Mouse (Mus musculus) MEL (cell line): ENCODE measurements around the gene Fcrla. TPM values are rescaled to one million over a fixed set of nuclear protein-coding genes. Genes with fewer than 3 reads are reported as not detected.

ENCODE experiments used
- DNase-seq: peaks from one replicate; pipeline ENCODE4 v3.0.0; 2011; ENCODE audit warnings: low read depth, low spot score
- H3K27ac ChIP-seq: 2 replicates; pipeline ENCODE4 v1.5.1; 2012; ENCODE audit warnings: low read depth, mild to moderate bottlenecking, control low read depth, low read length, moderate library complexity; ENCODE audit not compliant: control insufficient read depth
- H3K27me3 ChIP-seq, 2 experiments: fragments of 150-350 bp in 1 of 2; sonication (generic) in 1 of 2; 2 replicates each; pipeline ENCODE4 v1.6.1; 2012; ENCODE audit warnings: low read length in 2 of 2, mild to moderate bottlenecking in 2 of 2, improper control_type of control experiment in 1 of 2, moderate library complexity in 1 of 2; ENCODE audit not compliant: insufficient read depth in 2 of 2, control insufficient read depth in 1 of 2
- H3K36me3 ChIP-seq, 2 experiments: 2 replicates each; pipeline ENCODE4 v1.6.1; 2012 to 2014; ENCODE audit warnings: low read length in 2 of 2, improper control_type of control experiment in 1 of 2, inconsistent platforms in 1 of 2, mild to moderate bottlenecking in 1 of 2; ENCODE audit not compliant: insufficient read depth in 2 of 2, control insufficient read depth in 1 of 2
- H3K4me1 ChIP-seq, 2 experiments: fragments of 150-350 bp in 1 of 2; sonication (generic) in 1 of 2; 2 replicates each; pipeline ENCODE4 v1.6.1; 2012; ENCODE audit warnings: low read length in 2 of 2, improper control_type of control experiment in 1 of 2, mild to moderate bottlenecking in 1 of 2; ENCODE audit not compliant: insufficient read depth in 2 of 2, control insufficient read depth in 1 of 2
- H3K4me3 ChIP-seq, 2 experiments: fragments of 150-350 bp in 1 of 2; sonication (generic) in 1 of 2; 2 replicates each; pipeline ENCODE4 v1.5.1; 2012; ENCODE audit warnings: low read depth in 2 of 2, low read length in 2 of 2, mild to moderate bottlenecking in 2 of 2, moderate library complexity in 2 of 2, control low read depth in 1 of 2, improper control_type of control experiment in 1 of 2; ENCODE audit not compliant: control insufficient read depth in 1 of 2, insufficient read depth in 1 of 2
- H3K79me2 ChIP-seq: 2 replicates; pipeline ENCODE4 v1.6.1; 2012; ENCODE audit warnings: mild to moderate bottlenecking, low read length, moderate library complexity; ENCODE audit not compliant: control insufficient read depth, poor library complexity, insufficient read depth
- H3K9ac ChIP-seq: 2 replicates; pipeline ENCODE4 v1.6.1; 2012; ENCODE audit warnings: low read depth, mild to moderate bottlenecking, control low read depth, low read length, moderate library complexity; ENCODE audit not compliant: control insufficient read depth, poor library complexity, severe bottlenecking
- H3K9me3 ChIP-seq: fragments of 150-350 bp; sonication (generic); replicated peaks from 2 replicates; pipeline ENCODE4 v1.6.1; 2012; ENCODE audit warnings: mild to moderate bottlenecking, low read length, improper control_type of control experiment, moderate library complexity; ENCODE audit not compliant: insufficient read depth
- BHLHE40 ChIP-seq: IDR thresholded peaks from 2 replicates; pipeline ENCODE4 v1.6.1; 2012; ENCODE audit warnings: low read depth, mild to moderate bottlenecking, inconsistent platforms, low read length, improper control_type of control experiment, borderline replicate concordance
- CHD2 ChIP-seq: IDR thresholded peaks from 2 replicates; pipeline ENCODE4 v1.6.1; 2011; ENCODE audit warnings: low read length, improper control_type of control experiment
- CTCF ChIP-seq, 3 experiments: IDR thresholded peaks in 2 of 3; conservative IDR thresholded peaks in 1 of 3; 2 replicates each; pipeline ENCODE4 v1.5.1; 2011 to 2012; ENCODE audit warnings: low read length in 3 of 3, low read depth in 2 of 3, mild to moderate bottlenecking in 2 of 3, improper control_type of control experiment in 1 of 3, inconsistent platforms in 1 of 3, mixed read lengths in 1 of 3, moderate library complexity in 1 of 3; ENCODE audit not compliant: control insufficient read depth in 1 of 3, insufficient read depth in 1 of 3, poor library complexity in 1 of 3, severe bottlenecking in 1 of 3
- ELF1 ChIP-seq: IDR thresholded peaks from 2 replicates; pipeline ENCODE4 v1.6.1; 2014; ENCODE audit warnings: low read depth, mild to moderate bottlenecking, inconsistent platforms, low read length, improper control_type of control experiment, moderate library complexity
- EP300 ChIP-seq, 2 experiments: IDR thresholded peaks; 2 replicates each; pipeline ENCODE4 v1.6.1; 2011; ENCODE audit warnings: improper control_type of control experiment in 2 of 2, low read length in 2 of 2, low read depth in 1 of 2, mild to moderate bottlenecking in 1 of 2
- ETS1 ChIP-seq: IDR thresholded peaks from 2 replicates; pipeline ENCODE4 v1.6.1; 2012; ENCODE audit warnings: low read depth, mild to moderate bottlenecking, inconsistent platforms, low read length, improper control_type of control experiment, moderate library complexity
- GATA1 ChIP-seq: IDR thresholded peaks from 2 replicates; pipeline ENCODE4 v1.6.1; 2011; ENCODE audit warnings: low read depth, low read length, improper control_type of control experiment
- HCFC1 ChIP-seq: IDR thresholded peaks from 2 replicates; pipeline ENCODE4 v1.6.1; 2012; ENCODE audit warnings: low read depth, mild to moderate bottlenecking, inconsistent platforms, low read length, improper control_type of control experiment, moderate library complexity
- JUND ChIP-seq: IDR thresholded peaks from 2 replicates; pipeline ENCODE4 v1.6.1; 2011; ENCODE audit warnings: low read depth, mild to moderate bottlenecking, improper control_type of control experiment, low read length
- KAT2A ChIP-seq: conservative IDR thresholded peaks from 2 replicates; pipeline ENCODE4 v1.6.1; 2012; ENCODE audit warnings: low read depth, low read length, improper control_type of control experiment, inconsistent platforms
- MAFK ChIP-seq: IDR thresholded peaks from 2 replicates; pipeline ENCODE4 v1.6.1; 2011; ENCODE audit warnings: low read depth, mild to moderate bottlenecking, low read length, improper control_type of control experiment, borderline replicate concordance
- MAX ChIP-seq: IDR thresholded peaks from 2 replicates; pipeline ENCODE4 v1.6.1; 2011; ENCODE audit warnings: low read length, improper control_type of control experiment
- MAZ ChIP-seq: IDR thresholded peaks from 2 replicates; pipeline ENCODE4 v1.6.1; 2012; ENCODE audit warnings: low read depth, mild to moderate bottlenecking, inconsistent platforms, low read length, improper control_type of control experiment
- MEF2A ChIP-seq: IDR thresholded peaks from 2 replicates; pipeline ENCODE4 v1.6.1; 2014; ENCODE audit warnings: low read depth, mild to moderate bottlenecking, inconsistent platforms, low read length, improper control_type of control experiment; ENCODE audit not compliant: poor library complexity, insufficient replicate concordance, severe bottlenecking; ENCODE audit errors: extremely low read depth
- MXI1 ChIP-seq: IDR thresholded peaks from 2 replicates; pipeline ENCODE4 v1.6.1; 2011; ENCODE audit warnings: mild to moderate bottlenecking, low read depth, low read length, improper control_type of control experiment
- MYC ChIP-seq: IDR thresholded peaks from 2 replicates; pipeline ENCODE4 v1.6.1; 2011; ENCODE audit warnings: low read depth, mild to moderate bottlenecking, low read length, improper control_type of control experiment, moderate library complexity
- NELFE ChIP-seq: IDR thresholded peaks from 2 replicates; pipeline ENCODE4 v1.6.1; 2011; ENCODE audit warnings: low read depth, low read length, improper control_type of control experiment
- POLR2A ChIP-seq, 2 experiments: IDR thresholded peaks; 2 replicates each; pipeline ENCODE4 v1.6.1; 2011 to 2012; ENCODE audit warnings: low read length in 2 of 2, mild to moderate bottlenecking in 2 of 2, control low read depth in 1 of 2, improper control_type of control experiment in 1 of 2, low read depth in 1 of 2, moderate library complexity in 1 of 2; ENCODE audit not compliant: control insufficient read depth in 1 of 2, insufficient read depth in 1 of 2, poor library complexity in 1 of 2
- POLR2AphosphoS2 ChIP-seq: IDR thresholded peaks from 2 replicates; pipeline ENCODE4 v1.6.1; 2011; ENCODE audit warnings: low read length, improper control_type of control experiment
- RAD21 ChIP-seq: IDR thresholded peaks from 2 replicates; pipeline ENCODE4 v1.6.1; 2011; ENCODE audit warnings: mild to moderate bottlenecking, low read depth, low read length, improper control_type of control experiment
- SIN3A ChIP-seq: IDR thresholded peaks from 2 replicates; pipeline ENCODE4 v1.6.1; 2012; ENCODE audit warnings: low read length, improper control_type of control experiment, inconsistent platforms
- TBP ChIP-seq: IDR thresholded peaks from 2 replicates; pipeline ENCODE4 v1.8.0; 2011; ENCODE audit warnings: low read depth, low read length, improper control_type of control experiment
- TCF12 ChIP-seq: IDR thresholded peaks from 2 replicates; pipeline ENCODE4 v1.6.1; 2014; ENCODE audit warnings: low read depth, mild to moderate bottlenecking, inconsistent platforms, low read length, improper control_type of control experiment, moderate library complexity
- UBTF ChIP-seq: IDR thresholded peaks from 2 replicates; pipeline ENCODE4 v1.6.1; 2012; ENCODE audit warnings: low read depth, mild to moderate bottlenecking, inconsistent platforms, low read length, improper control_type of control experiment, moderate library complexity, borderline replicate concordance; ENCODE audit not compliant: insufficient read depth
- USF1 ChIP-seq: IDR thresholded peaks from 2 replicates; pipeline ENCODE4 v1.6.1; 2014; ENCODE audit warnings: low read depth, mild to moderate bottlenecking, inconsistent platforms, low read length, improper control_type of control experiment, moderate library complexity
- ZNF384 ChIP-seq: IDR thresholded peaks from 2 replicates; pipeline ENCODE4 v1.6.1; 2012; ENCODE audit warnings: low read depth, mild to moderate bottlenecking, inconsistent platforms, low read length, improper control_type of control experiment
- polyA plus RNA-seq, 2 experiments: library from polyadenylated mRNA; stranded (reverse) in 1 of 2; unstranded in 1 of 2; fragments of >175 nt in 1 of 2; fragments of >200 nt in 1 of 2; gene quantifications; 2 replicates each; pipeline versions ENCODE4 v1.2.1 to v1.2.4; 2012; ENCODE audit warnings: low replicate concordance in 2 of 2, low read depth in 1 of 2; ENCODE audit not compliant: insufficient read length in 2 of 2, insufficient read depth in 1 of 2, missing spikeins in 1 of 2
- total RNA-seq: library from RNA; depleted of rRNA; stranded (reverse); fragments of 300-350 nt; gene quantifications from 2 replicates; pipeline ENCODE4 v1.2.3, GENCODE M21; 2012

Fcrla gene
- total and polyA plus RNA-seq, 3 experiments: 0.12 to 0.18 TPM; not detected in 1

- no peak for TF ChIP-seq CHD2
- TF ChIP-seq TCF12: no peak
- no peak for TF ChIP-seq BHLHE40
- no peak for TF ChIP-seq CTCF (IDR thresholded peaks at IDR 0.05 in 2 of 3, conservative IDR thresholded peaks at IDR 0.05 in 1 of 3; ENCODE audit: control insufficient read depth in 1 of 3, insufficient read depth in 1 of 3, low read depth in 2 of 3, low read length in 3 of 3, poor library complexity in 1 of 3, severe bottlenecking in 1 of 3)
- no peak for TF ChIP-seq JUND
- TF ChIP-seq ETS1: no peak
- TF ChIP-seq ELF1: no peak
- TF ChIP-seq UBTF: no peak
- TF ChIP-seq USF1: no peak
- TF ChIP-seq, all 39 proteins: peak for 0
- Histone ChIP-seq H3K79me2 (no peaks in the 10 kb centered on the region), H3K27me3 (no peaks in the 10 kb centered on the region), H3K9ac (no peak overlapping the region), H3K4me3 (no peak overlapping the region), H3K9me3 (no peaks in the 10 kb centered on the region), H3K27ac (no peak overlapping the region), H3K36me3 (peaks cover 0 to 5% of the 10 kb centered on the region in 2 experiments; a peak in 2 of 4 replicates), H3K4me1 (peaks cover 3 to 9% of the 10 kb centered on the region in 2 experiments; a peak in 3 of 4 replicates)
- DNase-seq: no peak
Measured at GRCm38 (mm10) chr1:170926941-170927340, 442 bp downstream of the Fcrla start.

GRCm38 (mm10) chr1:170924485-170924884 lies 2.9 kb downstream of the Fcrla start:
- Histone ChIP-seq H3K27ac (peak overlapping the region; percentile 58), H3K36me3 (peaks cover 0 to 3% of the 10 kb centered on the region in 2 experiments; a peak in 1 of 4 replicates), H3K4me3 (peak overlapping the region; percentile 55 to 89), H3K9me3 (no peaks in the 10 kb centered on the region), H3K27me3 (no peaks in the 10 kb centered on the region), H3K9ac (peak overlapping the region; percentile 68), H3K4me1 (peaks cover 3 to 4% of the 10 kb centered on the region in 2 experiments; a peak in 3 of 4 replicates), H3K79me2 (no peaks in the 10 kb centered on the region)
- TF ChIP-seq RAD21 (no peak), POLR2AphosphoS2 (0 out of 2 replicates have a peak, but pooled peaks have one; percentile 36), KAT2A (no peak), MAX (no peak), ETS1 (peak; percentile 41; the same call in 1 of the 2 replicates), MAZ (0 out of 2 replicates have a peak, but pooled peaks have one; percentile 45), MAFK (no peak), EP300 (IDR thresholded peaks at IDR 0.05; ENCODE audit: low read depth in 1 of 2, low read length in 2 of 2) (peak in 1 of 2 experiments; percentile 37; a peak in 2 of 4 replicates), MEF2A (no peak), TBP (peak; percentile 81), MXI1 (0 out of 2 replicates have a peak, but pooled peaks have one; percentile 61), POLR2A (IDR thresholded peaks at IDR 0.05; ENCODE audit: control insufficient read depth in 1 of 2, insufficient read depth in 1 of 2, low read depth in 1 of 2, low read length in 2 of 2, poor library complexity in 1 of 2) (peak in 1 of 2 experiments; percentile 79; a peak in 2 of 4 replicates), ZNF384 (peak; percentile 92), HCFC1 (peak; percentile 81), MYC (no peak), TCF12 (peak; percentile 64), ELF1 (peak; percentile 99), SIN3A (peak; percentile 84), NELFE (peak; percentile 69), GATA1 (peak; percentile 85)
- peak; percentile 91 for DNase-seq
